Mouse (Mus musculus) adrenal gland, adult 2 months (tissue): Measurements from ENCODE around the gene Txlnb. TPM values are rescaled to one million over a fixed set of nuclear protein-coding genes. Genes with fewer than 3 reads are reported as not detected.
A peak's percentile ranks its signal among the peaks of the same experiment; 100 is the strongest.
"Not testable (repeated sequence)": the region's sequence is repeated elsewhere in the genome, so short reads cannot be mapped to it uniquely, and the experiment has no call there.

Experiments used
- DNase-seq: peaks from one replicate; pipeline ENCODE4 v3.0.0; 2021
- polyA plus RNA-seq: library from polyadenylated mRNA; depleted of rRNA; stranded (reverse); fragments of >200 nt; gene quantifications from 2 replicates; pipeline ENCODE4 v1.2.3, GENCODE M21; 2012; rRNA removed
- total RNA-seq, 2 experiments: library from RNA; stranded (reverse); gene quantifications; 2 replicates each; pipeline ENCODE4 v1.2.3; 2021

The Txlnb gene
- total and polyA plus RNA-seq, 3 experiments: 0.13 to 0.79 (median 0.52) TPM

DNA sequence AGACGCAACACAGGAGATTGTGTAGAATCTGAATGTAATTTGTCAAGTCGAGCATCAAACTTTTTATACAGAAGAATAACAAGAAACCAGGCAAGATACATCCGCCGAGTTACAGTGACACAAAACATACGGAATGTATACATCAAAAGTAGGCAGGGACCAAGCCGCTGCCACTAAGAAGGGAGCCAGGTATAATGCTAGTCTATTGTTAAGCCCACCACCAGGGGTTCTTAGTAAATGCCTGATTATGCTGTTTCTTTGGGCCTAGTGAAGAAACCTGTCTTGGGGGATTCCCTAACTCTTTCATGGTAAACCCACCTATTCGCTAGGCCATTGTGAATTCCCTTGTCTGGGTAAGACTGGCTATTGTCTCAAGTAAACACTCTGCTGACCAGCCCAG is 24.4 kb downstream of the Txlnb start:
- DNase-seq: not testable (repeated sequence)

GRCm38 (mm10) chr10:17827391-17827790 is 31.4 kb downstream of the Txlnb start:
- no peak for DNase-seq

DNA sequence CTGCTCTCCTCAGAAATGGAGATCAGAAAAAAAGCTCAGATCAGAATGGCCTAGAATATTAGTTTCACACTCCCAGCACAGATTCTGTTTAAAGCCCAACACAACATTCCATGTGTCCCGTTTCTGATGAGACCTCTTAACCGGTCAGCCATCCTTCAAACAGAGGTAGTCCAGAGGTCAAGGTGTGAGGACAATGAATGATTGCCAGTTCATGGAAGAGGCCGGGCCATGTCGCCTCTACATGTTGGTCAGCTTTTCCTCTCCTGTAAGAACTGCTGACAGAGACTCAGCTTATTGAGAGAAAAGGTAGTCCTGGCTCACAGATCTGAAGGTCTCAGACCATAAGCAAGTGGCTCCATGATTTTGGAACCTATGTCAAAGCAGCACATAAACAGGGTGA is 33.2 kb downstream of the Txlnb start:
- no peak for DNase-seq

DNA sequence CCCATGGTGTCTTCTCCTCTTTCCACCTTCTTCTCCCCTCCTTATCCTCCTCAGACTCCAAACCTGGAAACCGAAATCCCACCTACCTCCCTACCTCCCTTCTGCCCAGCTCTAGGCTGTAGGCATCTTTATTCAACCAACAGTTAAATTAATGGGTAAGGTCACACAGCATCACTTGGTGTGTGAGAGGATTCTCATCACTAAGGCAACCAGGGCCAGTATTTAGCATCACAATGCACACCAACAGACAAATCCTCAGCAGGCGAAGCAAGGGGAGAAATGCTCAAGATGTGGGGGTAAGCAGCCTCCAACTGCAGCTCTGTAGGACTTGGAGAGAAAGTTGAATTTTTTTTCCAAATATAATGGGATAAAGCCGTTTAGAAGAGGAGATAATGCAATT is 35.0 kb downstream of the Txlnb start:
- DNase-seq: no peak

- DNase-seq: no peak
Measured at GRCm38 (mm10) chr10:17835031-17835430, 39.0 kb downstream of the Txlnb start.

DNA sequence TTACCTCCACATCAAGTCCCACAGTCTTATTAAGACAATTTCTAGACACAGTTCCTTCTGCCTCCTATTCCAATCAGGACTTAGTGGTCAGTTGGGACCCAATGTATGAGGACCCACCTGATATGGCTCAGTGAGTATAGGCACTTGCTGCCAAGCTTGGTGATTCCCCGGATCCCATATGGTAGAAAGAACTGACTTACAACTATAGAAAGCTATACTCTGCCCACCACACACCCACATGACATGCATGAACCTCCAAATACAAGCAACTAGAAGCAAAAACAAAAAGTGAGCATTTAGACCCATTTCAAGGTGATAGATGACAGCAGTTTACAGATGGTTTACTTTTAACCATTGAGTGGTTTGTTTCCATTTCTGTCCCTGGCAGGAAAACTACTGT is 40.2 kb downstream of the Txlnb start:
- DNase-seq: no peak

DNA sequence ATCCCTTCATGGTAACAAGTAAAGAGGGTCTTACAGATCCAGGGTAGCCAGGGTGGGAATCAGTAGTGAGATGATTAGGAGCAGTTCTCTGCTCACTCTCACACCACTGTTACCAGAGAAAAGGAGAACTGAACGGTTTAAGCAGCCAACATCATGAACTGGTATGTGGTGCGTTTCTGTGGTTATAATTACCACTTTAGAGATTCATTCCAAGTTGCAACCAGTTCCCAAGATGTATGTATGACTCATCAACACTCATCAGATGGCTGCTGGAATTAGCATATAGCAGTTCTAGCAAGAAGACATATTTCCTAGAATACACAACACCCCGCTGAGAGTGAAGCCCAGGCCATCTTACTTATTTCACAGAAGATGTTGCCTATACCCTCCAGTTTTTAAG is 46.0 kb downstream of the Txlnb start:
- DNase-seq: no peak

GRCm38 (mm10) chr10:17844781-17845537 is 48.9 kb downstream of the Txlnb start:
- no peak for DNase-seq

DNA sequence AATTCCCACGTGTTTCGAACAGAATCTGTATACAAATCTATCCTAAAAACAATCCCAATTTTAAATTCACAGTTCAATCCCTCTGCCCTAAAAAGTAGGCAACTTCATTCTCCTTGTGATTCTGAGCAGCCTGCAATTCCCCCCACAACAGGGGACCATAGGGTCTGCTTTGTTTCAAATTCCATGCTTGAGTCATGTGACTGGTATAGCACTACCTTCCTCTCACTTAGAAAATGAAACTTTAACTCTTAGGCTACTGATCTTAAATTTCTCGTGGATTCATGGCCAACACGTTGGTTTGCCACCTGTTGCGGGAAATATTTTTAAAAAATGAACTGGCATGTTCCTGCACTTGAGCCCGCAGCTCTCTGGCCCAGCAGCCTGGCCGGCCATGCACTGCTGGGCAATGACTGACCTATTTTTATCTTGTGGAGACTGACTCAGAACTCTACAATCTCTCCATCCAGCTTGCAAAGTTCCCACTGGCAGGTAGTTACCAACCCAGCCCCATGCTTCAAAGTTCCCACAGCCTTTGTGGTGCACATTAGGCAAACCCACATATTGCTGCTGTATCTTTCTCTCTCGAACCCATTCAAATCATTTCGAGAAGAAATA is 61.7 kb downstream of the Txlnb start:
- no peak for DNase-seq

GRCm38 (mm10) chr10:17860701-17861480 is 64.9 kb downstream of the Txlnb start:
- peak; percentile 45 for DNase-seq

DNA sequence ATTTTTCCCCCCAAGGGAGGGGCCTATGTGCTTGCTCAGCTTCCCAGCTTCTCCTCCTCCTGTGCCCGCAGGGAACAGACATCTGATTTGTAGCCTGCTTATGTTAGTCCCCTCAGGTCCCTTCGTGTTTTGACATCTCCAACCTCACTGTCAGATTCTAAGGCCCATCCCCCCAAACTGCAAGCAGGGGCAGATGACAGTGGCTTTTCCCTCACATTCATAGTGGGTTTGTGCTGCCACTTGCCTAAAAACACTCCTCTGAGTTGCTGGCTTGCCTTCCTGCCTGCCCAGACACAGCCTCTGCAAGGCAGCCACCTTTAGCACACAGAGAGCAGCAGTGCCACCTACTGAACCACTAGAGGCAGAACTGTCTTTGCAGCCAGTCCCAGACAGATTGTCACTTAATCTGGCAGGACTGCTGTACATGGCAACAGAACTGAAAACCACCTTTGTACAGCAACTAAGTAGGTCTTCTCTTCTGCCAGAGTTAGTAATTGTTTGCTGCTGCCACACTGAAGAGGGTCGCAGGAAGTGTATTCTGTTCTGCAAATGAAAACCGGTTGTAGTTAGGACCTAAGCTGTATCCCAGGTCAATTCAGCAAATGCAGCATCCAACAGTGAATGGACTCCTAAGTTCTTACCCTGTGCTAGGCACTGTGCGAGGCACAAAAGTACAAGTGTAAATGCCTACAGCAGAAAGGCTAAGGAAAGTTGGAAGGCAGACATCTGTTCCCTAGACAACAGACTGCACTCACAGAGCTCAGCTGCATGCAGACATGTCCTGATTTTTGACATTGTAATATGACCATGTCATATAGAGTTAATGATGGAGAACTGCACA is 74.0 kb downstream of the Txlnb start:
- DNase-seq: peak; percentile 71

- DNase-seq: no peak
Measured at GRCm38 (mm10) chr10:17878002-17878919, 82.2 kb downstream of the Txlnb start.

GRCm38 (mm10) chr10:17880038-17880437 is 84.0 kb downstream of the Txlnb start:
- DNase-seq: no peak

GRCm38 (mm10) chr10:17880724-17881123 is 84.7 kb downstream of the Txlnb start:
- DNase-seq: peak; percentile 50

Other genes with a start within 250 kb of the Txlnb start
- 10 to 100 TPM; 57.4 to 72.4 TPM for gene Cited2, start 73.0 kb upstream of the Txlnb start, total RNA-seq
- gene Cited2, start 73.0 kb upstream of the Txlnb start, polyA plus RNA-seq: 108 and 109 TPM in 2 replicates
- 10 to 100 TPM; 25.5 to 26.3 TPM for gene Heca, start 151.8 kb downstream of the Txlnb start, total RNA-seq
- 9.1 and 11.7 TPM in 2 replicates for gene Heca, start 151.8 kb downstream of the Txlnb start, polyA plus RNA-seq
- gene Abracl, start 227.1 kb downstream of the Txlnb start, total RNA-seq: 10 to 100 TPM; 18.2 to 18.8 TPM
- gene Abracl, start 227.1 kb downstream of the Txlnb start, polyA plus RNA-seq: 5.7 and 6.0 TPM in 2 replicates